Mouse (Mus musculus): ENCODE data around the gene Snx21. TPM values are rescaled to one million over a fixed set of nuclear protein-coding genes. Genes with fewer than 3 reads are reported as not detected.

The Snx21 gene
- polyA plus RNA-seq, 1 experiment = 29.5 TPM

- TF ChIP-seq SRF (IDR thresholded peaks at IDR 0.05; ENCODE audit: control insufficient read depth, insufficient read length, low read depth) (no peak), REST (IDR thresholded peaks at IDR 0.05; ENCODE audit: insufficient read depth, insufficient read length) (no peak), MAX (IDR thresholded peaks at IDR 0.05; ENCODE audit: low read depth) (no peak), USF1 (IDR thresholded peaks at IDR 0.05; ENCODE audit: low read depth) (no peak), E2F4 (IDR thresholded peaks at IDR 0.05; ENCODE audit: insufficient read depth) (no peak), MYOG (IDR thresholded peaks at IDR 0.05; ENCODE audit: control insufficient read depth in 1 of 3, insufficient read depth in 1 of 3, insufficient read length in 2 of 3, low read depth in 2 of 3) (no peak), MYOD1 (IDR thresholded peaks at IDR 0.05; ENCODE audit: control insufficient read depth in 1 of 3, insufficient read length in 2 of 3, low read depth in 2 of 3) (no peak), POLR2AphosphoS2 (IDR thresholded peaks at IDR 0.05; ENCODE audit: insufficient read length, low read depth) (no peak), TCF12 (IDR thresholded peaks at IDR 0.05; ENCODE audit: insufficient read depth, poor library complexity, severe bottlenecking) (no peak), CEBPB (IDR thresholded peaks at IDR 0.05; ENCODE audit: insufficient read depth, poor library complexity, severe bottlenecking) (no peak), POLR2A (IDR thresholded peaks at IDR 0.05; ENCODE audit: insufficient read length, low read depth) (no peak), TCF3 (IDR thresholded peaks at IDR 0.05; ENCODE audit: insufficient read length, low read depth) (no peak)
- Histone ChIP-seq H3K79me2 (ENCODE audit: control insufficient read depth, insufficient read depth) (peaks cover 21% of the 10 kb centered on the region), H3ac (ENCODE audit: control insufficient read depth, insufficient read length) (no peak overlapping the region), H3K36me3 (ENCODE audit: control insufficient read depth, insufficient read depth) (peaks cover 5% of the 10 kb centered on the region), H3K4me2 (ENCODE audit: low read depth) (no peak overlapping the region), H3K27me3 (ENCODE audit: control insufficient read depth, insufficient read depth, insufficient read length) (no peaks in the 10 kb centered on the region), H3K4me3 (no peak overlapping the region)
These were observed 11.6 kb upstream of the Snx21 start for GRCm38 (mm10) chr2:164773989-164774364.

GRCm38 (mm10) chr2:164776130-164776529 lies 9.5 kb upstream of the Snx21 start:
- Histone ChIP-seq H3ac (ENCODE audit: control insufficient read depth, insufficient read length) (no peak overlapping the region), H3K27me3 (ENCODE audit: control insufficient read depth, insufficient read depth, insufficient read length) (no peaks in the 10 kb centered on the region), H3K4me2 (ENCODE audit: low read depth) (peak overlapping the region; percentile 60), H3K36me3 (ENCODE audit: control insufficient read depth, insufficient read depth) (peaks cover 5% of the 10 kb centered on the region), H3K4me3 (peak overlapping the region; percentile 43), H3K79me2 (ENCODE audit: control insufficient read depth, insufficient read depth) (peaks cover 8% of the 10 kb centered on the region)
- no peak for TF ChIP-seq POLR2AphosphoS2 (IDR thresholded peaks at IDR 0.05; ENCODE audit: insufficient read length, low read depth)
- no peak for TF ChIP-seq CEBPB (IDR thresholded peaks at IDR 0.05; ENCODE audit: insufficient read depth, poor library complexity, severe bottlenecking)
- no peak for TF ChIP-seq E2F4 (IDR thresholded peaks at IDR 0.05; ENCODE audit: insufficient read depth)
- TF ChIP-seq MYOG (IDR thresholded peaks at IDR 0.05; ENCODE audit: control insufficient read depth in 1 of 3, insufficient read depth in 1 of 3, insufficient read length in 2 of 3, low read depth in 2 of 3) = no peak
- no peak for TF ChIP-seq USF1 (IDR thresholded peaks at IDR 0.05; ENCODE audit: low read depth)
- no peak for TF ChIP-seq MYOD1 (IDR thresholded peaks at IDR 0.05; ENCODE audit: control insufficient read depth in 1 of 3, insufficient read length in 2 of 3, low read depth in 2 of 3)
- no peak for TF ChIP-seq REST (IDR thresholded peaks at IDR 0.05; ENCODE audit: insufficient read depth, insufficient read length)
- no peak for TF ChIP-seq POLR2A (IDR thresholded peaks at IDR 0.05; ENCODE audit: insufficient read length, low read depth)
- TF ChIP-seq MAX (IDR thresholded peaks at IDR 0.05; ENCODE audit: low read depth) = no peak
- TF ChIP-seq TCF3 (IDR thresholded peaks at IDR 0.05; ENCODE audit: insufficient read length, low read depth) = no peak
- TF ChIP-seq TCF12 (IDR thresholded peaks at IDR 0.05; ENCODE audit: insufficient read depth, poor library complexity, severe bottlenecking) = no peak
- no peak for TF ChIP-seq SRF (IDR thresholded peaks at IDR 0.05; ENCODE audit: control insufficient read depth, insufficient read length, low read depth)

- no peaks in the 10 kb centered on the region for H3K27me3 ChIP-seq (ENCODE audit: control insufficient read depth, insufficient read depth, insufficient read length)
- H3ac ChIP-seq (ENCODE audit: control insufficient read depth, insufficient read length) = no peak overlapping the region
- H3K36me3 ChIP-seq (ENCODE audit: control insufficient read depth, insufficient read depth) = peaks cover 5% of the 10 kb centered on the region
- H3K4me3 ChIP-seq = peak overlapping the region; percentile 43
- TF ChIP-seq TCF12 (IDR thresholded peaks at IDR 0.05; ENCODE audit: insufficient read depth, poor library complexity, severe bottlenecking) (no peak), TCF3 (IDR thresholded peaks at IDR 0.05; ENCODE audit: insufficient read length, low read depth) (no peak), POLR2A (IDR thresholded peaks at IDR 0.05; ENCODE audit: insufficient read length, low read depth) (no peak), E2F4 (IDR thresholded peaks at IDR 0.05; ENCODE audit: insufficient read depth) (no peak), POLR2AphosphoS2 (IDR thresholded peaks at IDR 0.05; ENCODE audit: insufficient read length, low read depth) (peak; percentile 56), MYOD1 (IDR thresholded peaks at IDR 0.05; ENCODE audit: control insufficient read depth in 1 of 3, insufficient read length in 2 of 3, low read depth in 2 of 3) (no peak)
- peaks cover 8% of the 10 kb centered on the region for H3K79me2 ChIP-seq (ENCODE audit: control insufficient read depth, insufficient read depth)
- peak overlapping the region; percentile 60 for H3K4me2 ChIP-seq (ENCODE audit: low read depth)
These were observed 8.8 kb upstream of the Snx21 start for GRCm38 (mm10) chr2:164776801-164777200.

- no peak overlapping the region for H3ac ChIP-seq (ENCODE audit: control insufficient read depth, insufficient read length)
- peak; percentile 7 for TF ChIP-seq POLR2A (IDR thresholded peaks at IDR 0.05; ENCODE audit: insufficient read length, low read depth)
- TF ChIP-seq SRF (IDR thresholded peaks at IDR 0.05; ENCODE audit: control insufficient read depth, insufficient read length, low read depth) = no peak
- TF ChIP-seq POLR2AphosphoS2 (IDR thresholded peaks at IDR 0.05; ENCODE audit: insufficient read length, low read depth) = peak; percentile 37
- TF ChIP-seq MAX (IDR thresholded peaks at IDR 0.05; ENCODE audit: low read depth) = no peak
- TF ChIP-seq MYOG (IDR thresholded peaks at IDR 0.05; ENCODE audit: control insufficient read depth in 1 of 3, insufficient read depth in 1 of 3, insufficient read length in 2 of 3, low read depth in 2 of 3) = peak in 1 of 3 experiments; percentile 19
- TF ChIP-seq MYOD1 (IDR thresholded peaks at IDR 0.05; ENCODE audit: control insufficient read depth in 1 of 3, insufficient read length in 2 of 3, low read depth in 2 of 3) = peak; percentile 47 to 90 (median 81)
- no peak for TF ChIP-seq E2F4 (IDR thresholded peaks at IDR 0.05; ENCODE audit: insufficient read depth)
- no peak for TF ChIP-seq TCF3 (IDR thresholded peaks at IDR 0.05; ENCODE audit: insufficient read length, low read depth)
- no peak for TF ChIP-seq TCF12 (IDR thresholded peaks at IDR 0.05; ENCODE audit: insufficient read depth, poor library complexity, severe bottlenecking)
- no peak for TF ChIP-seq USF1 (IDR thresholded peaks at IDR 0.05; ENCODE audit: low read depth)
- TF ChIP-seq REST (IDR thresholded peaks at IDR 0.05; ENCODE audit: insufficient read depth, insufficient read length) = no peak
- no peak for TF ChIP-seq CEBPB (IDR thresholded peaks at IDR 0.05; ENCODE audit: insufficient read depth, poor library complexity, severe bottlenecking)
- H3K27me3 ChIP-seq (ENCODE audit: control insufficient read depth, insufficient read depth, insufficient read length) = no peaks in the 10 kb centered on the region
- H3K4me2 ChIP-seq (ENCODE audit: low read depth) = peak overlapping the region; percentile 75
- peaks cover 5% of the 10 kb centered on the region for H3K36me3 ChIP-seq (ENCODE audit: control insufficient read depth, insufficient read depth)
- H3K79me2 ChIP-seq (ENCODE audit: control insufficient read depth, insufficient read depth) = peaks cover 8% of the 10 kb centered on the region
- H3K4me3 ChIP-seq = peak overlapping the region; percentile 43
These were observed 8.2 kb upstream of the Snx21 start for GRCm38 (mm10) chr2:164777246-164778014.

Data from myocyte (in vitro differentiated cells).